Mouse (Mus musculus): ENCODE measurements around the gene Mad1l1. TPM values are rescaled to one million over a fixed set of nuclear protein-coding genes. Genes with fewer than 3 reads are reported as not detected.

Mad1l1 gene
- polyA plus RNA-seq, 1 experiment, result 18.3 TPM

DNA sequence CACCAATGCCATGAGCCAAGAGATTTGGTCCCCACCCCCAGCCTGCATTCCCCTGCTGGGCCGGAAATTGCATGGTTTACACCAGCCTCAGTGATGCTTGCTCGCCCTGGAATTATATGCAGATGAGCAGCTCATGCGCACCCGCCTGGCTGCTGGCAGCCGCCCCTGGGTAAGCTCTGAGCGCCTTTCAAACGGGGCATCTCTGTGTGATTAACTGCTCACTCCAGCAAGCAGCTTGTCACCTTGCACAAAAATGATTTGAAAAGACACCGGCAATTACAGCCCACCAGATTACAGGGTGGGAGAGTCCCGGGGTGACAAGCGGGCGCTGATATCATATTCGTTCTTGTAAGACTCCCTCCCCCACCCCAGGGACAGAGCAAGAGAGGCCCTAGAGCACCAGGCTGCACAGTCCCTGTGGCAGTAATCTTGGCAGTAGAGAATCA is 247.7 kb downstream of the Mad1l1 start:
- Histone ChIP-seq H3K4me3 (ENCODE audit: extremely low read depth, insufficient read depth, insufficient read length) (no peak overlapping the region), H3K27ac (ENCODE audit: insufficient read depth, low read length) (no peak overlapping the region), H3K4me1 (ENCODE audit: control insufficient read depth, insufficient read depth, insufficient read length) (no peaks in the 10 kb centered on the region), H3K27me3 (ENCODE audit: control insufficient read depth, insufficient read depth, low read length) (no peaks in the 10 kb centered on the region), H3K36me3 (ENCODE audit: control insufficient read depth, insufficient read depth, low read length) (no peaks in the 10 kb centered on the region)
- 88% methylated on average over 12 of the region's 12 CpGs for WGBS
- TF ChIP-seq POLR2A (IDR thresholded peaks at IDR 0.05; ENCODE audit: low read depth, low read length), result no peak
- no peak for TF ChIP-seq CTCF (IDR thresholded peaks at IDR 0.05; ENCODE audit: extremely low read depth, insufficient read depth, insufficient read length, insufficient replicate concordance)
- no peak for DNase-seq (ENCODE audit: low read depth in 1 of 2, low spot score in 2 of 2)

DNA sequence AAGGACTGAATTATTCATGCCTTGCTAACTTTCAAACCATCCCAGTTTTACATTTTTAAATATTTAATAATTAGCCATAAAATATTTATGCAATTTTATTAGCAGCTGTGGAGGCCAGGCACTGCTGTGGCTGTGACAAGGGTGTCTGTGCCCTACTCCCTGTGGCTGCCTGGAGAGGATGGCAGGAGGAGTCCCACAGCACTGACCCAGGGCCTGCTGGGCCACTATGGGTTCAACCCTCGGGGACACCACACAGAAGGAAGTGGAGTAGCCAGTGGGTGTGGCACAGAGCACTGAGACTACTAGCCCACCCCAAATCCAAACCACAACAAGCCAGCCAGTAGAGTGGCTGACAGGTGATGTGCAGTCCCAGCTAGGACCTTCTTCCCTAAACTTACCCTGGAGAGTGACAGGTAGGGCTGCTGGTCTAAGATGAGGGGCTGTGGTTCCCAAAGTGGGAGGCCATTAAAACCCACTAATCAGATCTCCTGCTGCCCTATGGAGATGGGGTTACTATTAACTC is 248.1 kb downstream of the Mad1l1 start:
- Histone ChIP-seq H3K4me3 (ENCODE audit: extremely low read depth, insufficient read depth, insufficient read length) (no peak overlapping the region), H3K27me3 (ENCODE audit: control insufficient read depth, insufficient read depth, low read length) (no peaks in the 10 kb centered on the region), H3K36me3 (ENCODE audit: control insufficient read depth, insufficient read depth, low read length) (no peaks in the 10 kb centered on the region; the same call in 1 of the 2 replicates), H3K4me1 (ENCODE audit: control insufficient read depth, insufficient read depth, insufficient read length) (no peaks in the 10 kb centered on the region), H3K27ac (ENCODE audit: insufficient read depth, low read length) (no peak overlapping the region)
- 13% methylated on average over 1 of the region's 1 CpGs for WGBS
- no peak for TF ChIP-seq CTCF (IDR thresholded peaks at IDR 0.05; ENCODE audit: extremely low read depth, insufficient read depth, insufficient read length, insufficient replicate concordance)
- no peak for TF ChIP-seq POLR2A (IDR thresholded peaks at IDR 0.05; ENCODE audit: low read depth, low read length)
- no peak for DNase-seq (ENCODE audit: low read depth in 1 of 2, low spot score in 2 of 2)

DNA sequence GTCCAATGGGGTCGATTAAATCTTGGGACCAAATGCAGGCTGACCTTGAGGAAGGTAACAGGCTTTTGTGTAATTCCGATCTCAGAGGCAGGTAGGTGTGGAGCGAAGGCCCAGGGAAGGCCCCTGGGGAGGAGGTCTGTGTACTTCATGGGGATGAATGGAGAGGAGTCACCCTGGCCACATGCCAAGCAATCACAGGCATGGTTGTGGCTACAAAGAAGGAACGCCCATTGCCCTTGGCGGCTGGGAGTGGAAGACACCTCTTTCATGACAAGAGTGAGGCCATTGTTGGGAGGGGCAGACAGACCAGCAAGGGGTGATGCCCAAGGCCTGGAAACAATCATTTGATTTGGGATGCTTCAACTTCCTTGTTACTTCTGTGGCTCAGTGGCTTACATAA is 252.8 kb downstream of the Mad1l1 start:
- DNase-seq (ENCODE audit: low read depth in 1 of 2, low spot score in 2 of 2), result no peak
- H3K4me1 ChIP-seq (ENCODE audit: control insufficient read depth, insufficient read depth, insufficient read length), result no peaks in the 10 kb centered on the region
- H3K27me3 ChIP-seq (ENCODE audit: control insufficient read depth, insufficient read depth, low read length), result no peaks in the 10 kb centered on the region
- no peak overlapping the region for H3K4me3 ChIP-seq (ENCODE audit: extremely low read depth, insufficient read depth, insufficient read length)
- H3K36me3 ChIP-seq (ENCODE audit: control insufficient read depth, insufficient read depth, low read length), result peaks cover 3% of the 10 kb centered on the region; the same call in 1 of the 2 replicates
- H3K27ac ChIP-seq (ENCODE audit: insufficient read depth, low read length), result no peak overlapping the region
- TF ChIP-seq CTCF (IDR thresholded peaks at IDR 0.05; ENCODE audit: extremely low read depth, insufficient read depth, insufficient read length, insufficient replicate concordance) (no peak), POLR2A (IDR thresholded peaks at IDR 0.05; ENCODE audit: low read depth, low read length) (no peak)
- 88% methylated on average over 5 of the region's 5 CpGs for WGBS

DNA sequence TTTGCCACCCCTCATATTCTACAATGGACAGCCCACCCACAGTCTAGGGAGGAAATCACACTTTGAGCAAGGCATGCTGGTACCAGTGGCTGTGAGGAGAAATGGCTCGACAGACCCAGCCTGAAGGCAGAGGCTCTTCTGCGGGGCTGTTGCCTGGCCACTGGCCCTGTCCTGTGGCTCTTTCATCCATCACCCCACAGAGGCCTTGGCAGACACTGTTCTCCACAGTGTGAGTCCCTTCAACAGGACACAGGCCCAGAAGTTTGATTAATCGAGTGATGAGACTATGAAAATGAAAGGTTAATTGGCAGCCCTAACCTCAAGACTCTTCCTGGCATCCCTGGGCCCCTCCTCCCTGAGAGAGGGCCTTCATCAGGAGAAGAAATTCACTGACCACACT is 253.3 kb downstream of the Mad1l1 start:
- H3K27me3 ChIP-seq (ENCODE audit: control insufficient read depth, insufficient read depth, low read length), result no peaks in the 10 kb centered on the region
- WGBS, result 84% methylated on average over 3 of the region's 3 CpGs
- no peak overlapping the region for H3K27ac ChIP-seq (ENCODE audit: insufficient read depth, low read length)
- no peaks in the 10 kb centered on the region for H3K4me1 ChIP-seq (ENCODE audit: control insufficient read depth, insufficient read depth, insufficient read length)
- TF ChIP-seq POLR2A (IDR thresholded peaks at IDR 0.05; ENCODE audit: low read depth, low read length) (no peak), CTCF (IDR thresholded peaks at IDR 0.05; ENCODE audit: extremely low read depth, insufficient read depth, insufficient read length, insufficient replicate concordance) (no peak)
- peaks cover 3% of the 10 kb centered on the region; the same call in 1 of the 2 replicates for H3K36me3 ChIP-seq (ENCODE audit: control insufficient read depth, insufficient read depth, low read length)
- H3K4me3 ChIP-seq (ENCODE audit: extremely low read depth, insufficient read depth, insufficient read length), result no peak overlapping the region
- DNase-seq (ENCODE audit: low read depth in 1 of 2, low spot score in 2 of 2), result no peak

DNA sequence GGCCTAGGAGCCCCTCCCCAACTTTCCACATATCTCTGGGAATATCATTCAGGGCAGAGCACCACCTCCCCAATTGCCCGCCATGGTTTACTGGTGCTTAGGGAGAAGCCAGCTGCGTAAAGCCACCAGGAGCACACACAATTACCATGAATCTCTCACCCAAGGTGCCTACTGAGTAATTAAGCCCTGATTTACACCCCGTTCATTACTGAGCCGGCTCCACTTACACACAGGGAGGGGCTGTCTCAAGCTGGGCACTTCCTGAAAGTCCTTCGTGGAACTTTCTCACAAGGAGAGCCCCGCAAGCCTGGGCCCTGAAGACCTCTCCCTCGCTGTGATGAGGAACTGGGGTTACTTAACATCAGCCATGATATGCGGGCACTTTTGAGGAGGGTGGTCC is 254.6 kb downstream of the Mad1l1 start:
- no peak for TF ChIP-seq POLR2A (IDR thresholded peaks at IDR 0.05; ENCODE audit: low read depth, low read length)
- no peak for TF ChIP-seq CTCF (IDR thresholded peaks at IDR 0.05; ENCODE audit: extremely low read depth, insufficient read depth, insufficient read length, insufficient replicate concordance)
- WGBS, result 89% methylated on average over 8 of the region's 8 CpGs
- Histone ChIP-seq H3K36me3 (ENCODE audit: control insufficient read depth, insufficient read depth, low read length) (peaks cover 3% of the 10 kb centered on the region; the same call in 1 of the 2 replicates), H3K27ac (ENCODE audit: insufficient read depth, low read length) (no peak overlapping the region), H3K4me1 (ENCODE audit: control insufficient read depth, insufficient read depth, insufficient read length) (no peaks in the 10 kb centered on the region), H3K27me3 (ENCODE audit: control insufficient read depth, insufficient read depth, low read length) (no peaks in the 10 kb centered on the region), H3K4me3 (ENCODE audit: extremely low read depth, insufficient read depth, insufficient read length) (no peak overlapping the region)
- DNase-seq (ENCODE audit: low read depth in 1 of 2, low spot score in 2 of 2), result no peak

DNA sequence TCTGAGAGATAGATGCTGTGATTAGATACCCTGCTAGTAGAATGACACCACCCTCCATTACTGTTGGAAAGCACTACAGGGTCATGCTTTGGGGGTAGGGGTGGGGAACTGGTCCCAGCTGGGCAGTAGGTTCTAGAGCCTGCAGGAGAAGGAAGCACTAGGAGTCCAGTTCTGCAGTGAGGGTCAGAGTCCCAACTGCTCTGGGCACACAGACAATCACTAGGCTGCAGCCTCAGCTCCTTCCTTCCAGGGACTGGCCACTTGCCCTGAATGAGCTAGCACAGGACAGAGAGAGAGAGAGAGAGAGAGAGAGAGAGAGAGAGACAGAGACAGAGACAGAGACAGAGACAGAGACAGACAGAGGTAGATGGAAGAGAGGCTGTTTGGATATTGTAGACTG is 255.1 kb downstream of the Mad1l1 start:
- DNase-seq (ENCODE audit: low read depth in 1 of 2, low spot score in 2 of 2), result no peak
- Histone ChIP-seq H3K4me3 (ENCODE audit: extremely low read depth, insufficient read depth, insufficient read length) (no peak overlapping the region), H3K4me1 (ENCODE audit: control insufficient read depth, insufficient read depth, insufficient read length) (no peaks in the 10 kb centered on the region), H3K27ac (ENCODE audit: insufficient read depth, low read length) (no peak overlapping the region), H3K27me3 (ENCODE audit: control insufficient read depth, insufficient read depth, low read length) (no peaks in the 10 kb centered on the region), H3K36me3 (ENCODE audit: control insufficient read depth, insufficient read depth, low read length) (peaks cover 3% of the 10 kb centered on the region; the same call in 1 of the 2 replicates)
- no peak for TF ChIP-seq CTCF (IDR thresholded peaks at IDR 0.05; ENCODE audit: extremely low read depth, insufficient read depth, insufficient read length, insufficient replicate concordance)
- no peak for TF ChIP-seq POLR2A (IDR thresholded peaks at IDR 0.05; ENCODE audit: low read depth, low read length)

DNA sequence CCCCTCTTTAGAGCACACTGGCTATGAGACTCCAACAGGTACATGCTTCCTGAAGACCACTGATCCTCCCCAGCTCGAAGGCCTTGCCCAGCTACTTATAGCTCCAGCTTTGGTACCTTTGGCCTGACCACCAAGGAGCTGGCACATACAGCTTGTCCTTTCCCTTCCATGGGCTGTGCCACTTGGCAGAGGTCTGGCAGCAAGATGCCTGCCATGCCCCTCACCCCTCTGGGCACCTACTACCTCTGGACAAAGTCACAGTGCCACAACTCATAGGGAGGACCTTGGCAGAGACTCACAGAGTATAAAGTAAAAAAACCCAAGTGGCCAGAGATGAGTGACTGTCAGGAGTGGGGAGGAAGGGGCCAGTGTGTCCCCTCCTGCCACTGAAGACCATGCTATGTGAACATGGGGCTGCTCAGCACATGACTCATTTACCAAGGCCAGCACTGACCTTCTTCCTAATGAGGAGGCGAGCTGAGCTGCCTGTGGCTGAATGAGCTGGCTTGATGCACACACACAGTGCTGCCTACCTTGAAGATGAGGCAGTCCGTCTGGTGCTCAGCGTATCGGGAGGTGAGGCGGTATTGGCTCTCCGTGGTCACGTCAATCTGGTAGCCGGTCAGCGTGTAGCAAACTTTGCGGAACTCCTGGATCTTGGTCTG is 255.9 kb downstream of the Mad1l1 start:
- Histone ChIP-seq H3K4me3 (ENCODE audit: extremely low read depth, insufficient read depth, insufficient read length) (no peak overlapping the region), H3K36me3 (ENCODE audit: control insufficient read depth, insufficient read depth, low read length) (peaks cover 3% of the 10 kb centered on the region; the same call in 1 of the 2 replicates), H3K4me1 (ENCODE audit: control insufficient read depth, insufficient read depth, insufficient read length) (no peaks in the 10 kb centered on the region), H3K27ac (ENCODE audit: insufficient read depth, low read length) (no peak overlapping the region), H3K27me3 (ENCODE audit: control insufficient read depth, insufficient read depth, low read length) (no peaks in the 10 kb centered on the region)
- TF ChIP-seq POLR2A (IDR thresholded peaks at IDR 0.05; ENCODE audit: low read depth, low read length) (no peak), CTCF (IDR thresholded peaks at IDR 0.05; ENCODE audit: extremely low read depth, insufficient read depth, insufficient read length, insufficient replicate concordance) (no peak)
- WGBS, result 94% methylated on average over 11 of the region's 11 CpGs
- DNase-seq (ENCODE audit: low read depth in 1 of 2, low spot score in 2 of 2), result no peak

Data from spleen, adult 2 months (tissue).